Mouse (Mus musculus) liver, embryonic 13.5 days (tissue): ENCODE measurements around the gene Tmem80. TPM values are rescaled to one million over a fixed set of nuclear protein-coding genes. Genes with fewer than 3 reads are reported as not detected.
A peak's percentile ranks its signal among the peaks of the same experiment; 100 is the strongest.

Experiments used
- ATAC-seq: fragments of 200-750 bp; cut with Nextera tagmentation; 2 replicates; pipeline ENCODE4 v1.8.0; 2017; ENCODE audit warnings: low read depth, mild to moderate bottlenecking, moderate number of reproducible peaks, moderate library complexity
- DNase-seq: peaks from one replicate; pipeline ENCODE4 v3.0.0; 2022
- H3K27ac ChIP-seq: fragments of 300-500 bp; sonication (generic); 2 replicates; pipeline ENCODE4 v1.5.1; 2015; ENCODE audit warnings: moderate library complexity, mild to moderate bottlenecking, inconsistent platforms
- H3K27me3 ChIP-seq: fragments of 300-500 bp; sonication (generic); 2 replicates; pipeline ENCODE4 v1.6.1; 2015; ENCODE audit warnings: mild to moderate bottlenecking, inconsistent platforms
- H3K36me3 ChIP-seq: fragments of 300-500 bp; sonication (generic); 2 replicates; pipeline ENCODE4 v1.6.1; 2015; ENCODE audit warnings: mild to moderate bottlenecking, inconsistent platforms
- H3K4me1 ChIP-seq: fragments of 300-500 bp; sonication (generic); replicated peaks from 2 replicates; pipeline ENCODE4 v1.6.1; 2015; ENCODE audit warnings: inconsistent platforms
- H3K4me2 ChIP-seq: fragments of 300-500 bp; sonication (generic); 2 replicates; pipeline ENCODE4 v1.6.1; 2015; ENCODE audit warnings: inconsistent platforms, mild to moderate bottlenecking, moderate library complexity
- H3K4me3 ChIP-seq: fragments of 300-500 bp; sonication (generic); replicated peaks from 2 replicates; pipeline ENCODE4 v1.5.1; 2015; ENCODE audit warnings: mild to moderate bottlenecking, inconsistent platforms
- H3K9ac ChIP-seq: fragments of 300-500 bp; sonication (generic); 2 replicates; pipeline ENCODE4 v1.6.1; 2015; ENCODE audit warnings: mild to moderate bottlenecking, inconsistent platforms
- H3K9me3 ChIP-seq: fragments of 300-500 bp; sonication (generic); replicated peaks from 2 replicates; pipeline ENCODE4 v1.6.1; 2016; ENCODE audit warnings: inconsistent platforms
- WGBS: fragments of 180-500 bp; shearing (Covaris S2); methylation state at CpG from one replicate; pipeline ENCODE4 v1.1.7; 2015; ENCODE audit not compliant: insufficient replicate concordance; 5-methylcytosine and 5-hydroxymethylcytosine counted together
- polyA plus RNA-seq: library from polyadenylated mRNA; unstranded; fragments of >200 nt; fragmentation: Nextera tagmentation; extraction: Ambion mirVana; gene quantifications from 2 replicates; pipeline ENCODE4 v1.2.1, GENCODE M21; 2015

The Tmem80 gene
- polyA plus RNA-seq, 1 experiment from 2014 or later = 19.6 TPM

- Histone ChIP-seq H3K9ac (peak overlapping the region; percentile 59), H3K27ac (peak overlapping the region; percentile 97)
- peak; percentile 74 for DNase-seq
Measured at GRCm38 (mm10) chr7:141363106-141363751, 35.7 kb downstream of the Tmem80 start.

DNA sequence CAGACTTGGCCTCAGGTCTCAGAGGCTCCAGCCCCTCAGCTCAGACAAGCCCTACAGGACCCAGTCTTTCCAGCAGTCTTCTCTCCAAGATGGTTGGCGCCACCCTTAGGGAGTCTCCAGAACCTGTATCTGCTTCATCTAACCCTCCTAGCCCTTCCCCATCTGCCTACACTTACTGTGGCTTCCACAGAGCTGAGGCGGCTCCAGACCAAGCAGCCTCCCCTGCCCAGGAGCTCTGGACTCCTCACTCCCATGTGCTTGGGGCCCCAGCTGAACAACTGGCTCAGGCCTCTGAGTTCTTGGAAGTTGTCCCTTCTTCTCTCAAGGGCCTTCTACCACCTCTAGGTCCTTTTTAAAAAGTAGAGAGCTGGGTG lies 36.2 kb downstream of the Tmem80 start:
- Histone ChIP-seq H3K9ac (peak overlapping the region; percentile 59), H3K9me3 (no peaks in the 10 kb centered on the region), H3K4me1 (peaks cover 42% of the 10 kb centered on the region), H3K27ac (peak overlapping the region; percentile 97), H3K36me3 (no peaks in the 10 kb centered on the region), H3K4me3 (no peak overlapping the region), H3K27me3 (peaks cover 32% of the 10 kb centered on the region), H3K4me2 (peak overlapping the region; percentile 23)
- peak; percentile 57 for ATAC-seq
- DNase-seq = no peak
- 37% methylated on average over 2 of the region's 2 CpGs for WGBS

More at GRCm38 (mm10) chr7:141363106-141363751, 35.7 kb downstream of the Tmem80 start:
- Histone ChIP-seq H3K9me3 (no peaks in the 10 kb centered on the region), H3K4me3 (no peak overlapping the region), H3K4me1 (peaks cover 39% of the 10 kb centered on the region), H3K27me3 (peaks cover 32% of the 10 kb centered on the region), H3K36me3 (no peaks in the 10 kb centered on the region), H3K4me2 (peak overlapping the region; percentile 23)
- 50% methylated on average over 4 of the region's 4 CpGs for WGBS
- peak; percentile 66 for ATAC-seq

GRCm38 (mm10) chr7:141364349-141365048 lies 37.0 kb downstream of the Tmem80 start:
- Histone ChIP-seq H3K9ac (peak overlapping the region; percentile 59), H3K27me3 (peaks cover 30% of the 10 kb centered on the region), H3K36me3 (no peaks in the 10 kb centered on the region), H3K27ac (peak overlapping the region; percentile 97), H3K9me3 (no peaks in the 10 kb centered on the region), H3K4me2 (peak overlapping the region; percentile 55), H3K4me1 (peaks cover 44% of the 10 kb centered on the region), H3K4me3 (peak overlapping the region; percentile 18; the same call in 1 of the 2 replicates)
- ATAC-seq (peak; percentile 95), DNase-seq (peak; percentile 74)
- 32% methylated on average over 5 of the region's 5 CpGs for WGBS

DNA sequence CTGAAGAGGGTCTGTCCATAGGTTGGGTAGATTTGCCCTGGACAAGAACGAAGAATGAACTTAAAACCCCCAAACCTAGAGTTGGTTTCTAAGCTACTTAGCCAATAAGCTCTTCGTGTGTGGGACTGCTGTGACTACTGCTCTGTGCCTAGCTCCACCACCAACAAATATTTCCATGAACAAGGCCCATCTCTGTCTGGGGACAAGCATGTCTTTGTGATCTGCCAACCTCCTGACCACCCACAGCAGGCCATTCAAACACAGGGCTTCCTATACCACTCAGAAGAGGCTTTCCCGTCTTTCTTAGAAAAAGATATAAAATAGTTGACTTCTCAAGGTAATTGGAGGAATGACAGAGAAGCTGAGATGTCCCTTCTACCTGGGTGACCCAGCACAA lies 37.5 kb downstream of the Tmem80 start:
- Histone ChIP-seq H3K4me3 (no peak overlapping the region), H3K27ac (peak overlapping the region; percentile 97), H3K9me3 (no peaks in the 10 kb centered on the region), H3K4me2 (peak overlapping the region; percentile 55), H3K9ac (peak overlapping the region; percentile 59), H3K4me1 (peaks cover 50% of the 10 kb centered on the region), H3K36me3 (no peaks in the 10 kb centered on the region), H3K27me3 (peaks cover 25% of the 10 kb centered on the region)
- WGBS = 50% methylated on average over 3 of the region's 3 CpGs
- DNase-seq = no peak
- no peak for ATAC-seq

GRCm38 (mm10) chr7:141367358-141367757 lies 39.8 kb downstream of the Tmem80 start:
- Histone ChIP-seq H3K9me3 (no peaks in the 10 kb centered on the region), H3K9ac (no peak overlapping the region), H3K36me3 (no peaks in the 10 kb centered on the region), H3K4me1 (peaks cover 60% of the 10 kb centered on the region), H3K4me3 (no peak overlapping the region), H3K4me2 (no peak overlapping the region), H3K27ac (no peak overlapping the region; the same call in 1 of the 2 replicates), H3K27me3 (0 out of 2 replicates have a peak, but pooled peaks cover 2% of the 10 kb centered on the region)
- 74% methylated on average over 4 of the region's 4 CpGs for WGBS
- DNase-seq = no peak
- ATAC-seq = no peak

- Histone ChIP-seq H3K36me3 (no peaks in the 10 kb centered on the region), H3K27ac (peak overlapping the region; percentile 43), H3K4me2 (no peak overlapping the region), H3K4me1 (peaks cover 49% of the 10 kb centered on the region), H3K27me3 (no peaks in the 10 kb centered on the region), H3K9ac (no peak overlapping the region), H3K9me3 (no peaks in the 10 kb centered on the region), H3K4me3 (no peak overlapping the region)
- no peak for DNase-seq
- WGBS = 45% methylated on average over 5 of the region's 5 CpGs
- ATAC-seq = no peak
Measured at GRCm38 (mm10) chr7:141369918-141370317, 42.4 kb downstream of the Tmem80 start.

DNA sequence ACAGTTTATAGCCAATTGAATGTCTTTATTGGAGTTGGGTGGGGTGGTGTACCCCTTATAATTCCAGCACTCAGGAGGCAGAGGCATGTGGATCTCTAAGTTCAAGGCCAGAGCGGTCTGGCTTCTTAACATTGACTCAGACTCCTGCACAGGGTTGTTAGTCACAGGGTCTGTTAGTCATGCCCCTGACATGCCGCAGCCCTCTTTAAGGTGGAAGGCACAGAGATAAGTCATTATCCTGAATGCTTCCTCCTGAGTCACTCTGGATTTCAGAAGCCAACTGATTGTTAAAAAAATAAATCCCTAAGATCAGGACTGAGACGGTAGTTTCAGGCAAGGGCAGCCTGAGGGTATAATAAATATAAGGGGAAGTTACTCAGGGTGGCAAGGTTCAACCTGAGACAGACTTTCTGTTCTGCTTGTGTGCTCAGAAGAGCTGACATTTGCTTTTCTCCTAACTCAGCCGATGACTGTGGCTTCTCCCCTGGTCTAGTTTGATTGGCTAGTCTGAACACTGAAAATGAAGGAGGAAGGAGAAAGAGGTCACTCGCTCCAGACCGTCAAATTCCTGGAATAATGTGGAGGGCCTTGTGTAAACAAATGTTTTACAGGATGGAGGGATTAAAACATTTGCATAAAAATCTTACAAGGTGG lies 44.5 kb downstream of the Tmem80 start:
- DNase-seq (no peak), ATAC-seq (no peak)
- Histone ChIP-seq H3K36me3 (no peaks in the 10 kb centered on the region), H3K9ac (no peak overlapping the region), H3K4me2 (no peak overlapping the region), H3K4me1 (peaks cover 38% of the 10 kb centered on the region), H3K27ac (peak overlapping the region; percentile 29), H3K27me3 (no peaks in the 10 kb centered on the region), H3K9me3 (no peaks in the 10 kb centered on the region), H3K4me3 (no peak overlapping the region)
- WGBS = 45% methylated on average over 6 of the region's 6 CpGs

DNA sequence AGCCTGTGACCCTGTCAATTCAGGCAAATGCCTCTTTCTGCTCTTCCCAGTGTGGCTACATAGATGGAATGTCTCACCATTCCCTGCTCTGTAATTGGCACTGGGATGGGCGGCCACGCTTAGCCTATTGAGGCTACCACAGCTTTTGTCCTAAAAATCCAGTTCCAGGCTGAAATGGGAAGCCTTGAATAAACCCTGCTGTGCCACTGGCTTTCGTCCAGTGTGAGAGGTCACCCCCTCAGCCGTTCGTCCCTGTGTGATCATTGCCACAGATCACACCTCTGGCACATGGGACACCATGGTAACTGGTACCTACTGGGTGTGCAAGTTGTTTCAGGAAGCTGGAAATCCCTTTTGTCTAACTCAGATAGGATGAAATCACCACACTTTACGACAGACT lies 46.1 kb downstream of the Tmem80 start:
- DNase-seq = no peak
- ATAC-seq = no peak
- H3K9ac ChIP-seq = no peak overlapping the region
- H3K4me2 ChIP-seq = no peak overlapping the region
- WGBS = 75% methylated on average over 6 of the region's 6 CpGs
- H3K27ac ChIP-seq = no peak overlapping the region
- no peaks in the 10 kb centered on the region for H3K27me3 ChIP-seq
- H3K9me3 ChIP-seq = no peaks in the 10 kb centered on the region
- no peak overlapping the region for H3K4me3 ChIP-seq
- no peaks in the 10 kb centered on the region for H3K36me3 ChIP-seq
- peaks cover 34% of the 10 kb centered on the region for H3K4me1 ChIP-seq

GRCm38 (mm10) chr7:141374399-141374798 lies 46.9 kb downstream of the Tmem80 start:
- Histone ChIP-seq H3K27ac (0 out of 2 replicates have a peak overlapping the region, but pooled peaks have one; percentile 29), H3K4me3 (no peak overlapping the region), H3K4me2 (no peak overlapping the region), H3K36me3 (no peaks in the 10 kb centered on the region), H3K4me1 (peaks cover 33% of the 10 kb centered on the region), H3K9me3 (no peaks in the 10 kb centered on the region), H3K9ac (no peak overlapping the region), H3K27me3 (no peaks in the 10 kb centered on the region)
- peak; percentile 67; the same call in 1 of the 2 replicates for ATAC-seq
- no peak for DNase-seq

DNA sequence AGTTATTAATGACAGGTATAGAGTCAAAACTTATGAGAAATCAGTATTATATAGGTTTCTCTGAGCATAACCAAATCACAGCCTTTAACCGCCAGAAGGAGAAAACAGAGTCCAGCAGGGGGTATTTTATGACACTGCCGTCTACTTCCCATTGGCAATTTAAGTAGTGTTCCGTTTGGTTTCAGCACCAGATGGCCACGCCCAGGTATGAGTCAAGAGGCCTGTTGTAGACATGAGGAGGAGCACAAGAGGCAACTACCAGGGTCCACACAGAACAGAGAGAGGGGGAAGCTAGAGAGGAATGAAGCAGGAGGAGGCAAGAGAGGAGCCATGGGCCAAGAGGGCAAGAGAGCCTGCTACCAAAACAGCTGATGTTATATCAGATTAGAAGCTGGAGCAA lies 52.0 kb downstream of the Tmem80 start:
- peaks cover 34% of the 10 kb centered on the region for H3K4me1 ChIP-seq
- no peak overlapping the region for H3K4me2 ChIP-seq
- H3K27me3 ChIP-seq = no peaks in the 10 kb centered on the region
- no peaks in the 10 kb centered on the region for H3K9me3 ChIP-seq
- DNase-seq (no peak), ATAC-seq (peak; percentile 47)
- no peaks in the 10 kb centered on the region for H3K36me3 ChIP-seq
- no peak overlapping the region for H3K9ac ChIP-seq
- WGBS = 45% methylated on average over 4 of the region's 4 CpGs
- H3K4me3 ChIP-seq = no peak overlapping the region
- H3K27ac ChIP-seq = no peak overlapping the region

DNA sequence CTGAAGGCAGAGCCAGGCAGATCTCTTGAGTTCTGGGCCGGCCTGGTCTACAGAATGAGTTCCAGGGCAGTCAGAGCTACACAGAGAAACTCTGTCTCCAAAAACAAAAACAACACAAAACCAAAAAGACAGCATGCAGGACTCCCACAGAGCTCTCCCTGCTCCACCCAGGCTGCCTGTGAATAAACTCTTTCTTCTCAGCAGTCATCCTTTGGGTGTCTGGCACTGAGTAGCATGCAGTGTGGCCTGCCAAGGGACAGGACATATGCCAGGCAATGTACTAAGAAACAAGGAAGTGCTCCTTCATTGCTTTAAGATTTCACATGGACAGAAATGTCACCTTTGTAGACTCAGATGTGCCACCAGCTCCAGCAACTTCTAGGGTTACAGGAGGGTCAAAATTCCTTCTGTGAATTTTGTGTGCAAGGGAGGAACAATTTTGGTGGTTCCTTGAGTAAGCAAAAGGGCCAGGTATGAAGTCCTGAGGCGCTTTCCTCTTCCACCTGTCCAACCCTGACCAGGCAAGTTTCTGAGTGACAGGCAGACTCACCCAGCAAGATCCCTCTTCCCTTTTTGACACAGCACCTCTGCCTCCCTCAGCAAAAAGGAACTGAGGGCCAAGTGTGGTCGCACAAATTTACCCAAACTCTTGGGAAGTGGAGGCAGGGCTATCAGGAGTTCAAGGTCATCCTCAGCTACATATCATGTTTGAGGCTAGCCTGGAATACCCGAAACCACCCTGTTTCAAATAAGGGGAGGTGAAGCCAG lies 53.7 kb downstream of the Tmem80 start:
- Histone ChIP-seq H3K4me3 (no peak overlapping the region), H3K4me1 (peaks cover 31% of the 10 kb centered on the region), H3K4me2 (no peak overlapping the region), H3K27me3 (no peaks in the 10 kb centered on the region), H3K27ac (peak overlapping the region; percentile 23; the same call in 1 of the 2 replicates), H3K9ac (no peak overlapping the region), H3K9me3 (no peaks in the 10 kb centered on the region), H3K36me3 (no peaks in the 10 kb centered on the region)
- WGBS = 64% methylated on average over 4 of the region's 4 CpGs
- DNase-seq (no peak), ATAC-seq (no peak)
